Mouse (Mus musculus) C2C12 (cell line): ENCODE measurements at regions not wholly inside any gene's neighbourhood (a gene's known extent, or its start where the extent isn't known, plus 50 kb on each side); places are given as distances from the start of the nearest gene placed in this dataset.

Experiments used
- CTCF ChIP-seq: IDR thresholded peaks from one replicate; pipeline ENCODE4 v1.5.1; 2011; ENCODE audit not compliant: control insufficient read depth, insufficient read depth, insufficient read length
- MAX ChIP-seq: IDR thresholded peaks from one replicate; pipeline ENCODE4 v1.6.1; 2011; ENCODE audit warnings: mild to moderate bottlenecking, control low read depth
- MYOG ChIP-seq: IDR thresholded peaks from one replicate; pipeline ENCODE4 v1.6.1; 2011; ENCODE audit not compliant: control insufficient read depth, insufficient read length; ENCODE audit errors: extremely low read depth

GRCm38 (mm10) chr16:39159725-39160124, 267.3 kb downstream of the Igsf11 start:
- TF ChIP-seq CTCF (no peak), MYOG (no peak), MAX (no peak)
